Mouse (Mus musculus) embryonic facial prominence, embryonic 11.5 days (tissue): ENCODE data around the gene Tpp1. TPM values are rescaled to one million over a fixed set of nuclear protein-coding genes. Genes with fewer than 3 reads are reported as not detected.

Source experiments
- ATAC-seq: fragments of 200-750 bp; cut with Nextera tagmentation; replicated peaks from 2 replicates; pipeline ENCODE4 v1.8.0; 2017; ENCODE audit warnings: low read depth; ENCODE audit not compliant: insufficient number of reproducible peaks, low FRiP score, low TSS enrichment
- DNase-seq: peaks from one replicate; pipeline ENCODE4 v3.0.0-alpha.2; 2015; ENCODE audit warnings: low spot score
- H3K27ac ChIP-seq: fragments of 300-500 bp; sonication (generic); replicated peaks from 2 replicates; pipeline ENCODE4 v1.5.1; 2014; ENCODE audit warnings: mild to moderate bottlenecking, low read depth, low read length, control low read depth
- H3K27me3 ChIP-seq: fragments of 300-500 bp; sonication (generic); 2 replicates; pipeline ENCODE4 v1.6.1; 2014; ENCODE audit warnings: mild to moderate bottlenecking, low read length, moderate library complexity, mixed read lengths; ENCODE audit not compliant: control insufficient read depth, insufficient read depth
- H3K36me3 ChIP-seq: fragments of 300-500 bp; sonication (generic); replicated peaks from 2 replicates; pipeline ENCODE4 v1.6.1; 2014; ENCODE audit warnings: low read depth, mild to moderate bottlenecking, low read length, moderate library complexity, mixed read lengths; ENCODE audit not compliant: control insufficient read depth, insufficient read depth
- H3K4me1 ChIP-seq: fragments of 300-500 bp; sonication (generic); 2 replicates; pipeline ENCODE4 v1.6.1; 2014; ENCODE audit warnings: low read length, mixed read lengths; ENCODE audit not compliant: control insufficient read depth, insufficient read depth
- H3K4me2 ChIP-seq: fragments of 300-500 bp; sonication (generic); 2 replicates; pipeline ENCODE4 v1.6.1; 2014; ENCODE audit warnings: low read depth, mild to moderate bottlenecking, control low read depth, low read length, moderate library complexity
- H3K4me3 ChIP-seq: fragments of 300-500 bp; sonication (generic); 2 replicates; pipeline ENCODE4 v1.5.1; 2014; ENCODE audit warnings: low read depth, low read length, control low read depth
- H3K9ac ChIP-seq: fragments of 300-500 bp; sonication (generic); replicated peaks from 2 replicates; pipeline ENCODE4 v1.6.1; 2014; ENCODE audit warnings: mild to moderate bottlenecking, control low read depth, low read length
- H3K9me3 ChIP-seq: fragments of 300-500 bp; sonication (generic); replicated peaks from 2 replicates; pipeline ENCODE4 v1.6.1; 2016; ENCODE audit warnings: mild to moderate bottlenecking, low read length, inconsistent platforms, mixed read lengths; ENCODE audit not compliant: control insufficient read depth
- WGBS: fragments of 180-500 bp; shearing (Covaris S2); extraction: QIAGEN DNeasy Blood & Tissue Kit; methylation state at CpG from one replicate; pipeline ENCODE4 v1.1.7; 2014; 5-methylcytosine and 5-hydroxymethylcytosine counted together
- polyA plus RNA-seq: library from polyadenylated mRNA; unstranded; fragments of >200 nt; fragmentation: Nextera tagmentation; extraction: Ambion mirVana; gene quantifications from 2 replicates; pipeline ENCODE4 v1.2.1, GENCODE M21; 2014

The Tpp1 gene
- polyA plus RNA-seq, 1 experiment from 2014 or later, result 38.1 TPM

DNA sequence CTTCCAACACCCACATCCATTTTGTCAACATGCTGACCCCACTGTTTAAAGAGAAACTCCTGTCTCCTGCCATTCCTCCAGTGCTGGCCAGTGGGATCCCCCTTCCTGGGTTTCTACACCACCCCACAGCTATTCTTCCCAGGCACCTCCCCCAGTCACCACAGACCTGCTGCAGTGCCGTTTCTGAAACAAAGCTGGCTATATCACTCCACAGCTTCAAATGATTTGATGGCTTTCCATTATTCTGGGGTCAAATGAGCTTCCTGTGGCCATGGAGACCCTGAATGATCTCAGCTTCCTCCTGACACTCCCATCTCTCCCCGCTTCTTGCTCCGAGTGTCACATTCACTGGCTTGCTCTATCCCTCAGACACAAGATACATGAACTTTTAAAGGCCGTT lies 32.5 kb upstream of the Tpp1 start:
- H3K4me2 ChIP-seq, result no peak overlapping the region

DNA sequence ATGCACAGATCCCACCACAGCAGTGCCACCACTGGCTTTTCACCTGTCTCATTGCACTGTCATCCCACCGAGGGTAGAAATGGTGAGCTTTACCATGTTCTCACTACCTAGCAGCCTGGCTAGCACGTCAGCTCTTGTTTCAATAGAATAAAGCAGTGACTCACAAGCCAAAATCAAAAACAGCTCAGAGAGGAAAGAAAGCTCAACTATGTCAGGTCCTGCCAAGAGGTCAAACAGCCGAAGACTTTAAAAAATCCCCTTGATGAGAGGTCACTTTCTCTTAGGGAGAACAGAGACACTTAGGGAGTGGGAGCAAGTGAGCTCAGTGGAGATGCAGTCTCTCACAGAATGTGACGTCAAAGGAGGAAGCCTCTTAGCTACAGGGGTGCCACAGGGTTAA lies 31.8 kb upstream of the Tpp1 start:
- peaks cover 4% of the 10 kb centered on the region for H3K4me1 ChIP-seq
- H3K27me3 ChIP-seq, result no peaks in the 10 kb centered on the region
- DNase-seq (no peak), ATAC-seq (no peak)
- no peak overlapping the region for H3K4me2 ChIP-seq
- H3K4me3 ChIP-seq, result no peak overlapping the region
- no peak overlapping the region for H3K27ac ChIP-seq
- 23% methylated on average over 4 of the region's 4 CpGs for WGBS
- no peaks in the 10 kb centered on the region; the same call in 1 of the 2 replicates for H3K36me3 ChIP-seq
- no peak overlapping the region for H3K9ac ChIP-seq
- no peaks in the 10 kb centered on the region for H3K9me3 ChIP-seq

More for the DNA sequence above, 32.5 kb upstream of the Tpp1 start:
- no peak overlapping the region for H3K9ac ChIP-seq
- peaks cover 3% of the 10 kb centered on the region for H3K4me1 ChIP-seq
- H3K27ac ChIP-seq, result no peak overlapping the region
- H3K9me3 ChIP-seq, result no peaks in the 10 kb centered on the region
- ATAC-seq, result no peak
- H3K36me3 ChIP-seq, result no peaks in the 10 kb centered on the region; the same call in 1 of the 2 replicates
- DNase-seq, result no peak
- no peaks in the 10 kb centered on the region for H3K27me3 ChIP-seq
- H3K4me3 ChIP-seq, result no peak overlapping the region
- 17% methylated on average over 4 of the region's 4 CpGs for WGBS

DNA sequence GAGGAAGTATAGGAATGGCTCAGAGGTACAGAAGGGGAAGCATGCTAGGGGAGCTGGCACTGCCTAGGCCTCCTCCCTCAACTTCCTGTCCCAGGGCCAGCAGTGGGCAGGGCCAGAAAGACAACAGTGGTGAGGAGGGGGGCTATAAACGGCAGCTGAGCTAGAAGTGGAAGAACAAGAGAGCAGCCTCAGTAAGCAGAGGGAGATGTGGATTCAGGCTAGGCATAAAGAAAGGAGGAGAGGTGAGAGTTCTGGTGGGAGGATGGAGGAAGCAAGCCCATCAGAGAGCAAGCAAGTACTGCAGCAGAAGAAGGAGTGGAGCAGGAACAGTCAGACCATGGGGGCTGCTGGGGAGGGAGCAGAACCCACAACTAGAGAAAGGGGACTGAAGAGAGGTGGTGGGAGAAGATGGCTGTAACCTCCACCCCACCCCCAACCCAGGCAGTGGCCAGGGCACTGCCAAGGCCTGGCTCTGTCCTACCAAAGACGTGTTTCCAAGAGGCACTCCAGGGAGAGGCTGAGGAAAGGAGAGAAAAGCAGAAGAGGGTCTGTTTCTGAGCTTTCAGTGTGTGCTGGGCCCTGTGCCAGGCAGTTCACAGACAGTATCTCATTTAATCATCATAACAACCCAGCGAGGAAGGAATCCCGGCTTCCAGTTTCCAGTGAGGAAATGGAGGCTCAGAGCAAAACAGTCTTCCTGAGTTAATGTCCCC lies 26.7 kb upstream of the Tpp1 start:
- Histone ChIP-seq H3K4me1 (peaks cover 4% of the 10 kb centered on the region; the same call in 1 of the 2 replicates), H3K27me3 (no peaks in the 10 kb centered on the region), H3K36me3 (no peaks in the 10 kb centered on the region; the same call in 1 of the 2 replicates), H3K9ac (peak overlapping the region; percentile 58), H3K27ac (peak overlapping the region; percentile 95), H3K4me2 (peak overlapping the region; percentile 28), H3K9me3 (no peaks in the 10 kb centered on the region), H3K4me3 (peak overlapping the region; percentile 29)
- peak; percentile 92 for ATAC-seq
- peak; percentile 73 for DNase-seq
- 10% methylated on average over 4 of the region's 4 CpGs for WGBS

GRCm38 (mm10) chr7:105777797-105778552 lies 25.9 kb upstream of the Tpp1 start:
- peak overlapping the region; percentile 58 for H3K4me2 ChIP-seq
- no peaks in the 10 kb centered on the region; the same call in 1 of the 2 replicates for H3K36me3 ChIP-seq
- H3K9ac ChIP-seq, result peak overlapping the region; percentile 58
- peaks cover 4% of the 10 kb centered on the region; the same call in 1 of the 2 replicates for H3K4me1 ChIP-seq
- peak overlapping the region; percentile 29 for H3K4me3 ChIP-seq
- peak overlapping the region; percentile 95 for H3K27ac ChIP-seq
- peak; percentile 92 for ATAC-seq
- no peaks in the 10 kb centered on the region for H3K9me3 ChIP-seq
- WGBS, result 18% methylated on average over 13 of the region's 13 CpGs
- DNase-seq, result peak; percentile 95
- H3K27me3 ChIP-seq, result no peaks in the 10 kb centered on the region

- Histone ChIP-seq H3K4me3 (no peak overlapping the region), H3K36me3 (no peaks in the 10 kb centered on the region; the same call in 1 of the 2 replicates), H3K4me1 (peaks cover 4% of the 10 kb centered on the region; the same call in 1 of the 2 replicates), H3K4me2 (no peak overlapping the region; the same call in 1 of the 2 replicates), H3K27ac (peak overlapping the region; percentile 95; the same call in 1 of the 2 replicates), H3K9me3 (no peaks in the 10 kb centered on the region), H3K9ac (peak overlapping the region; percentile 39; the same call in 1 of the 2 replicates), H3K27me3 (no peaks in the 10 kb centered on the region)
- WGBS, result 77% methylated on average over 1 of the region's 1 CpGs
- ATAC-seq (no peak), DNase-seq (no peak)
Observed at GRCm38 (mm10) chr7:105777316-105777715, 25.3 kb upstream of the Tpp1 start.

DNA sequence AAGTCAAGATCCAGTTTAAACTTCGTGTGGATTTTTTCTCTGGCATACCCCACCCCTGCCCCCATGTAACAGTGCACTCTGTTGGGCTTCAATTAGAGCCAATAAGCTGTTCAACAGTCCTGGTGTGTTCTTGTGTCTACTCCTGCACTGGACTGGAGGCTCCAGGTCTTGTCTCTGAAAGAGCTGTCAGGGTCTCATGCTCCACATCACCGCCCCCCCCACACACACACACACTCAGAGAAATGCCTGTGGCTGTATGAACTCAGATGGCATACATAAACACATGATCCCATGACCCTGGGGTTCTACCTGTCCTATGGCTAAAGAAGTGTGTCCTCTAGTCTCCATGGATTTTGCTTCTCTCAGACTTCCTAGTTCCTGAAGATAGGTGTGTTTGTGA lies 24.0 kb upstream of the Tpp1 start:
- H3K36me3 ChIP-seq, result peaks cover 3% of the 10 kb centered on the region
- 86% methylated on average over 2 of the region's 2 CpGs for WGBS
- no peaks in the 10 kb centered on the region for H3K27me3 ChIP-seq
- no peak for ATAC-seq
- H3K9ac ChIP-seq, result no peak overlapping the region
- H3K4me3 ChIP-seq, result no peak overlapping the region
- H3K27ac ChIP-seq, result no peak overlapping the region
- DNase-seq, result no peak
- H3K9me3 ChIP-seq, result no peaks in the 10 kb centered on the region
- peaks cover 4% of the 10 kb centered on the region; the same call in 1 of the 2 replicates for H3K4me1 ChIP-seq
- H3K4me2 ChIP-seq, result no peak overlapping the region

DNA sequence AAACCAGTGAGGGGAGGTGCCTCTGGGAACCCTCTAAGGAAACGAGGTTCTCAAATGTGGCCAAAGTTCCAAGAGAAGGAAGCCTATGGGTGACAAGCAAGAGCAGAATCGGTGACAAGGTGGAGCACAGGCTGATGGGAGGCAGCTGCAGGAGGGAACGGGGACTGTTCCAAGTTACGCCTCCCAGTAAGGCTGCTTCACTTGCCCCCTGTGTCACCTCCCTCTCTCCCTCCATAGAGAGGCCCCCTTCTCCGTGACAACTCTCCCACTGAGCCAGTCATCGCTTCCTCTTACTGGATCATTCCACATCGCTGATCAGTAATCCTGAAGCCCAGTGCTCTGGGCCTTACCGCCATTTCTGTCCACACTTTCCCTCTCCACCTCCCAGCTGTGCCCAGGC lies 22.6 kb upstream of the Tpp1 start:
- WGBS, result 54% methylated on average over 8 of the region's 8 CpGs
- H3K4me2 ChIP-seq, result no peak overlapping the region
- DNase-seq, result no peak
- no peak overlapping the region for H3K4me3 ChIP-seq
- H3K27me3 ChIP-seq, result no peaks in the 10 kb centered on the region
- peaks cover 3% of the 10 kb centered on the region for H3K36me3 ChIP-seq
- H3K9me3 ChIP-seq, result no peaks in the 10 kb centered on the region
- peaks cover 4% of the 10 kb centered on the region; the same call in 1 of the 2 replicates for H3K4me1 ChIP-seq
- no peak for ATAC-seq
- no peak overlapping the region for H3K27ac ChIP-seq
- no peak overlapping the region for H3K9ac ChIP-seq

GRCm38 (mm10) chr7:105773041-105773440 lies 21.0 kb upstream of the Tpp1 start:
- Histone ChIP-seq H3K4me2 (no peak overlapping the region), H3K9me3 (no peaks in the 10 kb centered on the region), H3K27ac (no peak overlapping the region), H3K9ac (no peak overlapping the region), H3K4me3 (no peak overlapping the region), H3K27me3 (no peaks in the 10 kb centered on the region), H3K4me1 (peaks cover 2% of the 10 kb centered on the region; the same call in 1 of the 2 replicates), H3K36me3 (peaks cover 3% of the 10 kb centered on the region)
- 90% methylated on average over 5 of the region's 5 CpGs for WGBS
- DNase-seq (no peak), ATAC-seq (no peak)
